Mouse (Mus musculus): ENCODE results near the gene Zfp36l1. TPM values are rescaled to one million over a fixed set of nuclear protein-coding genes. Genes with fewer than 3 reads are reported as not detected.
A peak's percentile ranks its signal among the peaks of the same experiment; 100 is the strongest.

The Zfp36l1 gene
- polyA plus RNA-seq, 1 experiment = 33.6 TPM

DNA sequence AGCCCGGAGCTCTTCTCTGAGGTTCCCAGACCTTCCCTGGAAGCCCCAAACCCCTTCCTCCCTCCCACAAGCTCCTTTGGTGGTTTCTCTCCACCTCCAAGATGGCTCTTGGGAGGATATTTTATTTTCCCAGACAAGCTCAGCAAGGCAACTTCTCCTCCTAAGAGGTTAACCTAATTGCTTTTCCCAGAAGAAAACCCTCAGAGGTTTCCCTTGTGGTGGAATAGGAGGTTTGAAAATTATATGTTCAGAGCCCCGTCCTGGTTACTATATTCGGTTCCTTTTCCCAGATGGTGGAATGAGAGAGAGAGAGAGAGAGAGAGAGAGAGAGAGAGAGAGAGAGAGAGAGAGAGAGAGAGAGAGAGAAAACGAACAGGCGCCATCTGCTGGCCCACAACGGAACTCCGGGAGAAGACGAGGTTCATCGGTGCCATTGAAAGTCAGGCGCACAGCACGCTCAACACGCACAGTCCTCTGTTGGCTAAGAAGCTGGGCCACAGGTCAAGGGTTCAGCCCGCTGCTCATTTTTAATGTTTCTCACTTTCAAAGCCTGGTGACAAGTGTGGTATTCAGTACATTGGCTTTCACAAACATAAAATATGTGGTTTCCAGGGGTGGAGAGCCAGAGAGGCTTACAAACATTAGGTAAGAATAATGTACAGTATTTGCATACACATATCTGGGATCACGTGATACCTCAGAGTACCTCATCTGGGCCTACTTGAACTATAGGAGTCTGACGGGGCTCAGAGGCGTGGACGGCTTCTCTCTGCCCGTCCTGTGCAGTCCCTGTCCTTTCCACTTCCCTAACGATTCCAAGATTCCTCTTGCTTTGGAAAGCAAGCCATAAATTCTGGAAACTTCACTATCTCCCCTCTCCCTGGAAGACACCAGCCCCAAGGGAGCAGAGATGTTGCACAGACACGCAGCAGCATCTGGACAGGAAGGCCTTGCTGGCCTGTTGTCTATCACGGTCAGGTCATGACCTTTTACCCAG is 33.7 kb upstream of the Zfp36l1 start:
- Histone ChIP-seq H3K4me1 (ENCODE audit: control insufficient read depth, insufficient read depth, low read length) (no peaks in the 10 kb centered on the region), H3K4me3 (replicated peaks; ENCODE audit: control insufficient read depth, low read depth, low read length) (no peak overlapping the region), H3K27ac (ENCODE audit: control insufficient read depth, insufficient read depth, low read depth, low read length, poor library complexity) (no peak overlapping the region)
- TF ChIP-seq CTCF (IDR thresholded peaks at IDR 0.05; ENCODE audit: control insufficient read depth, insufficient read depth, low read length) (peak; percentile 74), POLR2A (IDR thresholded peaks at IDR 0.05; ENCODE audit: borderline replicate concordance, control insufficient read depth, low read depth, low read length) (no peak)
- 37% methylated on average over 21 of the region's 21 CpGs for WGBS

DNA sequence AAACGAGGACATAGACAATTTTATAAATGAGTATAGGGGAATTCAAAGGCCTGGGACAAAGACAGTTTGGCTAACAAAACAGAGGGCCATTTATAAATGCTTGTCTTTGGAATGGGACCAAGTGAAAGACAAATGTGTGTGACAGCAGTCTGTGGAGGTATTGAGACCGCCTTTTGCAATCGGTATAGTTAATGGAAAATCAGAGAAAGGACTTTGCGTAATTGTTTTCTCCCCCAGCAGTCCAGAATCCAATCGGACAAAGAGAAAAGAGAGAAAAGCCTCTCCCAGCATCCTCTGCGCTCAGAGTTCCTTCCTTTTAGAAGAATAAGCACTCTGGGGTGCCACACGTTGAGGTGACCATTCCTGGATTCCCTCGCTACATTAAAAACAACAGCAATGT is 32.6 kb upstream of the Zfp36l1 start:
- Histone ChIP-seq H3K4me3 (replicated peaks; ENCODE audit: control insufficient read depth, low read depth, low read length) (no peak overlapping the region), H3K27ac (ENCODE audit: control insufficient read depth, insufficient read depth, low read depth, low read length, poor library complexity) (no peak overlapping the region), H3K4me1 (ENCODE audit: control insufficient read depth, insufficient read depth, low read length) (no peaks in the 10 kb centered on the region)
- 78% methylated on average over 8 of the region's 8 CpGs for WGBS
- TF ChIP-seq CTCF (IDR thresholded peaks at IDR 0.05; ENCODE audit: control insufficient read depth, insufficient read depth, low read length) (no peak), POLR2A (IDR thresholded peaks at IDR 0.05; ENCODE audit: borderline replicate concordance, control insufficient read depth, low read depth, low read length) (no peak)

DNA sequence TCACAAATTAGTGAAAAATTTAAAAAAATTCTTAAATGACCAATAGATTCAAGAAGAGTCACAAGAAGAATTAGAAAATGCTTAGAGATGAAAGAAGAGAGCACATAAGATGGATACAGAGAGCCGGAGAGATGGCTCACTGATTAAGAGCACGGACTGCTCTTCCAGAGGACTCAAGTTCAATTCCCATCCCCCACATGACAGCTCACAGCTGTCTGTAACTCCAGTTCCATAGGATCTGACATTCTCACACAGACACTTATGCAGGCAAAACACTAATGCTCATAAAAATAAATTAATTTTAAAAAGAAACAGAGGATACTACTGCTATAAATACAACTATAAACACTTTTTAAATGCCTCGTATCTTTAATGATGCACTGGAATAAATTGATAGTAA is 32.0 kb upstream of the Zfp36l1 start:
- Histone ChIP-seq H3K4me3 (replicated peaks; ENCODE audit: control insufficient read depth, low read depth, low read length) (no peak overlapping the region), H3K27ac (ENCODE audit: control insufficient read depth, insufficient read depth, low read depth, low read length, poor library complexity) (no peak overlapping the region), H3K4me1 (ENCODE audit: control insufficient read depth, insufficient read depth, low read length) (no peaks in the 10 kb centered on the region)
- 78% methylated on average over 3 of the region's 3 CpGs for WGBS
- TF ChIP-seq CTCF (IDR thresholded peaks at IDR 0.05; ENCODE audit: control insufficient read depth, insufficient read depth, low read length) (no peak), POLR2A (IDR thresholded peaks at IDR 0.05; ENCODE audit: borderline replicate concordance, control insufficient read depth, low read depth, low read length) (no peak)

DNA sequence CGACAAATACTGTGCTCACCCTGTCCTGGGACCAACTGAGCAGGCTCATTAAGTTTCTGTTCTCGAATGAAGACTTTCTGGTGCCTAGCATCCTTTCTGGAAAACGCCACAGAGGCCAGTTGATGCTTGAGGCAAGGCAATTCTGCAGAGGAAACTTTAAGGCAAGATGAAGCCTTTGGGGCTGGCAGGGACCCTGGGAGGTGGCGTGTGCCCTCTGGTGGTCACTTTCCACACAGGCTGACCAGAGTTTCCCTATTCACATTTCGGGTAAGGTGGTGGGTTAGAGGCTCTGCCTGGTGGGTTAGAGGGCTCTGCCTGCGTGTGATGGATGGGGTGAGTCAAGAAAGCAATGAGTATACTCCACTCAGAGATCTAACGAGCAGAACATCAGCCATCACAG is 28.7 kb upstream of the Zfp36l1 start:
- H3K4me1 ChIP-seq (ENCODE audit: control insufficient read depth, insufficient read depth, low read length) = no peaks in the 10 kb centered on the region
- no peak overlapping the region for H3K4me3 ChIP-seq (replicated peaks; ENCODE audit: control insufficient read depth, low read depth, low read length)
- TF ChIP-seq POLR2A (IDR thresholded peaks at IDR 0.05; ENCODE audit: borderline replicate concordance, control insufficient read depth, low read depth, low read length) = no peak
- peak; percentile 95 for TF ChIP-seq CTCF (IDR thresholded peaks at IDR 0.05; ENCODE audit: control insufficient read depth, insufficient read depth, low read length)
- WGBS = 19% methylated on average over 7 of the region's 7 CpGs
- no peak overlapping the region for H3K27ac ChIP-seq (ENCODE audit: control insufficient read depth, insufficient read depth, low read depth, low read length, poor library complexity)

DNA sequence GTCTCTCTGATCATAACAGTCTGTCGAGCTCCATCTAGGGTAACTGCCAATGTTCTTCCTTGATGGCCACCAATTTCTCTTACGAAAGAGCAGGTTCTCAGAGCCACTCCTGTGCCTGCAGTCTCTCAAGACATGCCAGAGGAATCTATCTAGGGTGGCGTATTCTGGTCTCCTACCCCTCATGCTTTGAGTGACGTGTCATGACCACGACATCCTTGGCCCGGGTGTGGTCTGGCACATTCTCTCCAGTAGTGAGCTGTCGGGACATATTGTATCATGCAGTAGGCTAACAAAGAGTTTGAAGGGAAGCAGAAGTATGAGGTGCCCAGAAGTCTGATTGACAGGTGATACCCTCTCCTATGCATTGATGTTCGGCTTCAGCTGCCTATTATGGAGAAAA is 28.2 kb upstream of the Zfp36l1 start:
- 22% methylated on average over 8 of the region's 8 CpGs for WGBS
- H3K4me3 ChIP-seq (replicated peaks; ENCODE audit: control insufficient read depth, low read depth, low read length) = no peak overlapping the region
- TF ChIP-seq CTCF (IDR thresholded peaks at IDR 0.05; ENCODE audit: control insufficient read depth, insufficient read depth, low read length) = no peak
- TF ChIP-seq POLR2A (IDR thresholded peaks at IDR 0.05; ENCODE audit: borderline replicate concordance, control insufficient read depth, low read depth, low read length) = no peak
- no peak overlapping the region for H3K27ac ChIP-seq (ENCODE audit: control insufficient read depth, insufficient read depth, low read depth, low read length, poor library complexity)
- H3K4me1 ChIP-seq (ENCODE audit: control insufficient read depth, insufficient read depth, low read length) = no peaks in the 10 kb centered on the region

DNA sequence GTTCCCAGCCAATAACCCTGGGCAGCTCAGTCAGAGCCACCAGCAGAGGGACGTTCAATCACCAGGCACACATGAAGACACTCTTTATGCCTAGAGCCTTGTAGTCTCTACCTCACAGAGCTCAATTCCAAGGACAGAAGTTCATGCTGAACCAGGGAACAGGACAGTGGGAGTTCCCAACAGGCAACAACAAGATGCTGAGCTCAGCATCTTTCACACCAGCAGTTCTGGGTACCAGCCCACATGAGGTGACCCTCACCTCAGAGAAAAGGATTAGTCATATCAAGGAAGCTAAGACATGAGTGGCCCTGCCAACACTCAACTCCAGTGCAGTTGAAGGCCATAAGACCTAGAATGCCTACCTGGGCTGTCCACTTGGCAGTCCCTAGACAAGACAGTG is 24.9 kb upstream of the Zfp36l1 start:
- WGBS = 84% methylated on average over 1 of the region's 1 CpGs
- Histone ChIP-seq H3K4me1 (ENCODE audit: control insufficient read depth, insufficient read depth, low read length) (no peaks in the 10 kb centered on the region), H3K4me3 (replicated peaks; ENCODE audit: control insufficient read depth, low read depth, low read length) (no peak overlapping the region), H3K27ac (ENCODE audit: control insufficient read depth, insufficient read depth, low read depth, low read length, poor library complexity) (no peak overlapping the region)
- TF ChIP-seq POLR2A (IDR thresholded peaks at IDR 0.05; ENCODE audit: borderline replicate concordance, control insufficient read depth, low read depth, low read length) (no peak), CTCF (IDR thresholded peaks at IDR 0.05; ENCODE audit: control insufficient read depth, insufficient read depth, low read length) (no peak)

DNA sequence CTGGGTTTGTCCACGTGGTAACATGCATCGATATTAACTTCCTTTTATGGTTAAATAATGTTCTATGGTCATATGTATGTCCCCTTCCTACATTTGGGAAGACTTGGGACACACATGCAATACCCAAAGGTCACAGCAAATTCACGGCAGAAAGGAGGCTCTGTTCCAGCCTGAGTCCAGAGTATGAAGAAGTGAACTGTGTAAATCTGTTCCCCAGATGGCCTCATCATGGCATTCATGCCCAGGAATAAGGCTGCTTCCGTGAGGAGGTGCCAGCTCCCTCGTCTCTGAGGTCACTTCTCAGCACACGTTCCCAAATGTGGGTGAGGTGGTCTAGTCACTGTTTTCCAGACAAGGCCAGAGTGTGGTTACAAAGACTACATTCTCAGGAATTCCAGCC is 24.4 kb upstream of the Zfp36l1 start:
- Histone ChIP-seq H3K27ac (ENCODE audit: control insufficient read depth, insufficient read depth, low read depth, low read length, poor library complexity) (no peak overlapping the region), H3K4me3 (replicated peaks; ENCODE audit: control insufficient read depth, low read depth, low read length) (no peak overlapping the region), H3K4me1 (ENCODE audit: control insufficient read depth, insufficient read depth, low read length) (no peaks in the 10 kb centered on the region)
- TF ChIP-seq POLR2A (IDR thresholded peaks at IDR 0.05; ENCODE audit: borderline replicate concordance, control insufficient read depth, low read depth, low read length) (no peak), CTCF (IDR thresholded peaks at IDR 0.05; ENCODE audit: control insufficient read depth, insufficient read depth, low read length) (no peak)
- WGBS = 75% methylated on average over 6 of the region's 6 CpGs

DNA sequence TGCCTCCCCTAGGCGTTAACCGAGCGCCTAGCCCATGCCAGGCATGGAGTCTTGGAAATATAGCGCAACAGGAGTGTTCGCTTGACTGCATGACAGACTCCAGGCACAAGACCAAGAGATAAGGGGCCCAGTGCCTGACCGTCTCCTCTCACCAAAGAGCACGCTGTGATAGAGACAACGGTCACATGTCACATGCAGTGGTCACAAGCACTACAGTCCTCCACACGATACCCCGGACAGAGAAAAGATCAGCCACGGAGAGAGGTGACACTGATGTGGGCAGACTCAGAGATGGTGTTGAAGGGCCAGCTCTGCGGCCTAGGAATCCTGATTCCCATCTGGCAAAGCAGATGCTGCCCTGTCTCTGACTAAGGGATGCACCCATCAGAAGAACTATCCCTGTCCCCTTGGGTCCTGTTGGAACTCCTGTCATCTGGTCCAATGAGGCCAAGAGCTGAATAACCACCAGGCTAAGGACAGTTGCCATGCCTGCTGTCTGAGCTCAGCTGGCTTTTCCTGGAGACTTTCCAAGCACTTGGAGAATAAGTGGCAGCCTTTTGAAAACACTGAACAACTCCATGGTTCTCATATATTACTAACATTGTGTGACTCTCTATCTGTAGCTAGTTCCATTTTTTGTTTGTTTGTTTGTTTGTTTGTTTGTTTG is 23.6 kb upstream of the Zfp36l1 start:
- 87% methylated on average over 12 of the region's 12 CpGs for WGBS
- H3K4me1 ChIP-seq (ENCODE audit: control insufficient read depth, insufficient read depth, low read length) = peaks cover 3% of the 10 kb centered on the region; the same call in 1 of the 2 replicates
- H3K4me3 ChIP-seq (replicated peaks; ENCODE audit: control insufficient read depth, low read depth, low read length) = no peak overlapping the region
- TF ChIP-seq CTCF (IDR thresholded peaks at IDR 0.05; ENCODE audit: control insufficient read depth, insufficient read depth, low read length) = no peak
- no peak for TF ChIP-seq POLR2A (IDR thresholded peaks at IDR 0.05; ENCODE audit: borderline replicate concordance, control insufficient read depth, low read depth, low read length)
- H3K27ac ChIP-seq (ENCODE audit: control insufficient read depth, insufficient read depth, low read depth, low read length, poor library complexity) = no peak overlapping the region

Measured in bone marrow, adult 2 months (tissue).